Mouse (Mus musculus): ENCODE results near the gene Pitpnm1. TPM values are rescaled to one million over a fixed set of nuclear protein-coding genes. Genes with fewer than 3 reads are reported as not detected.

Pitpnm1 gene
- polyA plus RNA-seq, 1 experiment: 81.9 TPM

GRCm38 (mm10) chr19:4094774-4095303 is 5.0 kb upstream of the Pitpnm1 start:
- DNase-seq (ENCODE audit: low read depth): no peak

- no peak for DNase-seq (ENCODE audit: low read depth)
Measured at GRCm38 (mm10) chr19:4095802-4096201, 4.0 kb upstream of the Pitpnm1 start.

- peak; percentile 75 for DNase-seq (ENCODE audit: low read depth)
Measured at GRCm38 (mm10) chr19:4096642-4097440, 3.0 kb upstream of the Pitpnm1 start, which contains the start of gene Cdk2ap2. Gene Cdk2ap2, plus strand, starts transcription at chr19:4097182.

GRCm38 (mm10) chr19:4097441-4097825 is 2.4 kb upstream of the Pitpnm1 start:
- peak; percentile 65 for DNase-seq (ENCODE audit: low read depth)

- DNase-seq (ENCODE audit: low read depth): no peak
Measured at GRCm38 (mm10) chr19:4098426-4098825, 1.4 kb upstream of the Pitpnm1 start.

GRCm38 (mm10) chr19:4099056-4099455 is 742 bp upstream of the Pitpnm1 start:
- DNase-seq (ENCODE audit: low read depth): peak; percentile 37

GRCm38 (mm10) chr19:4100718-4101261 is 992 bp downstream of the Pitpnm1 start:
- no peak for DNase-seq (ENCODE audit: low read depth)

GRCm38 (mm10) chr19:4101466-4101865 is 1.7 kb downstream of the Pitpnm1 start:
- no peak for DNase-seq (ENCODE audit: low read depth)

GRCm38 (mm10) chr19:4102049-4102448 is 2.3 kb downstream of the Pitpnm1 start:
- DNase-seq (ENCODE audit: low read depth): no peak

GRCm38 (mm10) chr19:4102626-4103025 is 2.8 kb downstream of the Pitpnm1 start:
- DNase-seq (ENCODE audit: low read depth): no peak

- no peak for DNase-seq (ENCODE audit: low read depth)
Measured at GRCm38 (mm10) chr19:4103294-4103693, 3.5 kb downstream of the Pitpnm1 start.

- DNase-seq (ENCODE audit: low read depth): no peak
Measured at GRCm38 (mm10) chr19:4103792-4104191, 4.0 kb downstream of the Pitpnm1 start.

GRCm38 (mm10) chr19:4104675-4105194 is 4.9 kb downstream of the Pitpnm1 start:
- DNase-seq (ENCODE audit: low read depth): no peak

- no peak for DNase-seq (ENCODE audit: low read depth)
Measured at GRCm38 (mm10) chr19:4106654-4107053, 6.9 kb downstream of the Pitpnm1 start.

- DNase-seq (ENCODE audit: low read depth): no peak
Measured at GRCm38 (mm10) chr19:4108535-4108934, 8.7 kb downstream of the Pitpnm1 start.

- no peak for DNase-seq (ENCODE audit: low read depth)
Measured at GRCm38 (mm10) chr19:4112063-4112960, 12.5 kb downstream of the Pitpnm1 start.

GRCm38 (mm10) chr19:4113186-4113805 is 13.5 kb downstream of the Pitpnm1 start:
- no peak for DNase-seq (ENCODE audit: low read depth)

- no peak for DNase-seq (ENCODE audit: low read depth)
Measured at GRCm38 (mm10) chr19:4113806-4114230, 14.0 kb downstream of the Pitpnm1 start.

- DNase-seq (ENCODE audit: low read depth): no peak
Measured at GRCm38 (mm10) chr19:4114551-4114950, 14.8 kb downstream of the Pitpnm1 start.

GRCm38 (mm10) chr19:4115144-4115543 is 15.3 kb downstream of the Pitpnm1 start:
- no peak for DNase-seq (ENCODE audit: low read depth)

GRCm38 (mm10) chr19:4115816-4116215 is 16.0 kb downstream of the Pitpnm1 start:
- no peak for DNase-seq (ENCODE audit: low read depth)
